Mouse (Mus musculus): ENCODE results near the gene Rap1b. TPM values are rescaled to one million over a fixed set of nuclear protein-coding genes. Genes with fewer than 3 reads are reported as not detected.

The Rap1b gene
- polyA plus RNA-seq, 1 experiment from 2014 or later: 261 TPM

DNA sequence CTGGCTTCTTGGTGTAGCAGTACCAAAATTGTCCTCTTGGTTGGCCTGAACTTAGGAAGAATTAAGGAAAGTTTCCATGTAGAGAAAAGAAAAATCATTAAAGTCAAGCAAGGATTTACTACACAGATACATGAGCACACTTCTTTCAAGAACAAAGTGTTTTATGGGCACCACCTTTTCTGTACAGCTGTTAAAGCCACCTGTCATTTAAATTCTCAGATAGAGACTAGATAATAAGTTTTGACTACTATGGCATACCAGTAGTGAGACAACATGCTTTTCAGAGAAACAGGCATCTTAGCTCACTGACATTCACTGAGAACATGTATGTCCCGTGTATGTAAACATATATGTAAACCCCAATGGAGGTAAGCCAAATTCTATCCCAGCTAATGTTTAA lies 55.8 kb downstream of the Rap1b start:
- DNase-seq (ENCODE audit: low spot score): no peak

DNA sequence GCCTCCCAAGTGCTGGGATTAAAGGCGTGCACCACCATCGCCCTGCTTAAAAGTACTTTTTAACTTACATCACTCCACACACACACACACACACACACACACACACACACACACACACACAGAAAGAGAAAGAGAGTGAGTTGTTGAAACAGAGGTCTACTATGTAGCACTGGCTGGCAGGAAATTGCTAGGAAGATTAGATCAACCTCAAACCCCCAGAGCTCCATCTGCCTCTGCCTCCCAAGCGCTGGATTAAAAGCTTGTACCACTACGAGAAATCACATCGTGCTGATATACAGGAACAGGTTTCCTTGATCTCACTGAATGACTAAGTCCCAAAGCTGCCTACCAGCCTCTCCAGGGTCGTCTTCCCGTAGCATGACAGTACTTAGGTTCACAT lies 61.2 kb downstream of the Rap1b start:
- peak; percentile 54 for DNase-seq (ENCODE audit: low spot score)

DNA sequence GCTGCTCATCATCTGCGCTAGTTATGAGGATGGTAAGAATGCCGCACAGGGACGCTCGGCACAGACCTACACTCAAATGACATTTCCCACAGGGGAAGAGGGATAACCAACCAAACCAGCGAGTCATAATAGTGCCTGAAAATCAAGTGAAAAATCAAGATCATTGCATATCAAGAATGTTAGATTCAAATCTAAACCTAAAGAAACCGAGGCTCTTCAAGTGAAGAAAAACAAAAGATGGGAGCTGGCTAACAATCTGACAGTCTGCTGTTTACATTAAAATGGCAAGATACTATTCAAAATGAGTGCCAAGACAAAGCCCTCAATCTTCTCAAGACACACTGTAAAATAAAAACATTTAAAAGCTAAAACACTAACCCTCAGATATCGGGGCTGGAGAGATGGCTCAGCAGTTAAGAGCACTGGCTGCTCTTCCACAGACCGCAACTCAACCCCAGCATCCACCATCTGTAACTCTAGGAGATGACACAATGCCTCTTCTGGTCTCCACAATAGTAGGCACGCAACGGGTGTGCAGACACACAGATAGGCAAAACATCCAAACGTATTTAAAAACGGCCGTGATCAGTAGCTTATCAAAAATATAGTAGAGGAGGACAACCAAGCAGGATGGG lies 61.9 kb downstream of the Rap1b start:
- no peak for DNase-seq (ENCODE audit: low spot score)

DNA sequence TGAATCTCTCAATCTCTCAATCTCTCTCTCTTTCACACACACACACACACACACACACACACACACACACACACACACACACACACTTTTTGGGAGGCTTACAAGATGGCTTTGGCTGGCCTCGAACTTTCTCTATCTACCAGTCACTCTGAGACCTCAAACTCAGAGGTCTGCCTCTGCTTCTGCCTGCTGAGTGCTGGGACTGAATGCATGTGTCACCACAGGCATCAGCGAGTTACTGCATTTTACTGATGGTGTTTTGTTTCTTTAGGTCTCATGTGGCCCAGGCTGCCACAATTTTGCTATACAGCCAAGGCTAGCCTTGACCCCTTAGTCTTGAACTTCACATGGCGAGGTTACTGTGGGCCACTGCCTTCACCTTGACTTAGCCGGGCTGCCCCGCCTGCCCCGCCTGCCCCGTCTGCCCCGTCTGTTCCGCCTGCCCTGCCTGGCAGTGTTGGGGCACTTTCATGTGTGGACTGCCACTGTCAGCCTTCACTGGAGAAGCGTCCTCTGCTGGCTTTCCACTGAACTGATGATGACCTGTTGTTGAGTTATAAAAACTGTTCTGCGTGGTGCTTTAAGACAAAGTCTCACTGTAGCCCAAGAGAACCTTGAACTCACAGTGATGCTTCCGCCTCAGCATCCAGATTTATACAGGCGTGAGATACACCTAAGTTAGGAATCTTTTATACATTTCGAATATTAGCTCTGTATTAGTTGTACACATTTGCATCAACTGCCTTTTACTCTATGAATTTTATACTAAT lies 63.2 kb downstream of the Rap1b start:
- no peak for DNase-seq (ENCODE audit: low spot score)

DNA sequence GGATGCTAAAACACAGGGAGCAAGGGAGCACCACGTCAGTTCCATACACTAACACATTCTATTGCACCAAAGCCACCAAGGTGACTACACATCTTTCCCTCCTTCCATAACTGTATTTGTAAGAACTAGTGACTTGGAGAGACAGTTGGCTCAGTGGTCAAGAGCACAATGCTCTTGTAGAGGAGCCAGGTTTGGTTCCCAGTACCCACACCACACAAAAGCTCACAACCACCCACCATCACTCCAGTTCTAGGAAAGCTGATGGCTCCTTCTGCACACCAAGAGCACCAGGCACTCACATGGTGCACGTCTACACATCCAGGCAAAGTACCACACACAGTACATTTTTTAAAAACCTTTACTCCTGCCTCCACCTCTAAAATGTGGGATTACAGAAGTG lies 63.8 kb downstream of the Rap1b start:
- no peak for DNase-seq (ENCODE audit: low spot score)

DNA sequence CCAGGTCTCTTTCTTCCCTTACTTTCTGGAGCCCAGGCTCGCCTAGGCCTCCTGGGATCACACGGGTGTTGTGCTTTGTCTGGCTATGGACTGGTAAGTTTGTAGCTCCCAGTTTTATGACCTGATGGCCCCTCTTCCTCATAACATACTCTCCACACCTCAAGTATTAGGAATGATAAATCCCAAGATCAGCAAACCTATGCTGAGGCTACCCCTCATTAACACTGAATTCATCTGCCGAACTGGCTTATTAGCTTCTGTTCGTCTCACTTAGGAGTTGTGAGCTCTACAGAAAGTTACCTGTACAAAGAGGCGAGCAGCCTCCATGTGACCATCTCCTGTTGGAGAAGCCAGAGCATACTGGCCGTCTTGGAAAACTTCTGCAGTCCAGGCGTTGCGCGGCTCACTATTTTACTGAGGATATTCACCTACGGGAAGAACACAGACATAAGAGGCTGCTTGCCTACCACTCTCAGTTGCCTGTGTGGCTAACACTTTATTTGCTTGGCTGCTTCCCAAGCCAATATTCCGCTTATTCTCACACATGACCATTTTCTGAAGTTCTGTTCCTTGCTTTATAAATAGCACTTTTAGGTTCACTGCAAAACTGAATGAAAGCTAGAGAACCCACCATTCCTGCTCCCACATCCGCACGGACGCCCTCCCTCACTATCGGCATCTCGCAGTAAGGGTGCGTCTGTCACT lies 64.7 kb downstream of the Rap1b start:
- DNase-seq (ENCODE audit: low spot score): no peak

DNA sequence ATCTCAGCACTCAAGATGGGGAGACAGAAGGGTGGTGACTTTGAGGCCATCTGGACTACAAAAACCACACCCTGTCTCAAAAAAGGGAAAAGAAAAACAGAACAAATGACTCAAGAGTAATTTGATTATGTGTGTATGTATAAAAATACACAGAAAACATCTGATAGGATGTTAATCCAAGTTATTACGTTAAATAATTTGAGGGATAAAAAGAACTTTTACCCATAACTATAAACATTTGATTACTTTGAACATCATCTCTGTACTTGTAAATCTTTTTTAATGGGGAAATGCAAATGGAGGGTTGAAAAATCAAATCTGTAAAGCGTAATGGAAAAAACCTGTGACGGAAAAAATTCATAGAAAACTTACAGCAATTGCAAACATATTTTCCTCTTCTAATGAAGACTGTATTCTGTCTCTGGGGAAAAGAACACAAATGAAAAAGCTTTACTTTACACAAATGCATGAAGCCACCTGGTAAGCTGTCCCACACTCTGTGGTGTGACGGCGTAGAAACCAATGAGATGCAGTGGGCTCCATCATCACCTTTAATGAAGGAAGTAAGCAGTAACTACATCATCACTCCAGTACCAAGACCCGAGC lies 65.4 kb downstream of the Rap1b start:
- DNase-seq (ENCODE audit: low spot score): no peak

DNA sequence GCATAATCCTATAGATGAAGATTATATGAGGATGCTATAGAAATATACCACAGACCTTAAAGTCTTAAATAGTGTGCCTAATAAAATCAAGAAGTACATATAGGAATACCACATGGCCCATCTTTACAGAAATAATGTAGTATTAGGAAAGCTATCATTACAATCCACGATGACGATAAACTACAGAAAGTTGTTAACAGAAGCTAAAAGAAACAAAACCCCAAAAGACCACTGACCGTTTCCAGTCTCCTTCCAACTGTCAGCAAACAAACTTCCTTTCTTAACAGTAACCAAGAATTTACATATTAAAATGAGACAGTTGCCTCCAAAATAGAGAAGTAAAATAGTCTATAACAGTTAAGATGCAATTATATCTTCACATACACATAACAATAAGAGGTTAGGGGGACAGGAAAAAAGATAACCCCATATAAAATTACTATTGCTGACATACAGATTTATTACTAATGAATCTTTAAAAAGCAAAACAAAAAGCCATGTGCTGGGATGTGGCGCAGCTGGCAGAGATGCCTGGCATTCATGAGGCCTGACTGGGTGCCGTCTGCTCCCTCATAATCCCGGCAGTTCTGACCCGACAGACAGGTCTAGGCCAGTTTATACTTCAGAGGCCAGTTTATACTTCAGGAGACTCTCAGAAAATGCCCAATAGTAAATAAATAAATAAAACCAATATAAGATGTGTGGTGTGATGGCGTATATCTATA lies 66.1 kb downstream of the Rap1b start:
- DNase-seq (ENCODE audit: low spot score): no peak

DNA sequence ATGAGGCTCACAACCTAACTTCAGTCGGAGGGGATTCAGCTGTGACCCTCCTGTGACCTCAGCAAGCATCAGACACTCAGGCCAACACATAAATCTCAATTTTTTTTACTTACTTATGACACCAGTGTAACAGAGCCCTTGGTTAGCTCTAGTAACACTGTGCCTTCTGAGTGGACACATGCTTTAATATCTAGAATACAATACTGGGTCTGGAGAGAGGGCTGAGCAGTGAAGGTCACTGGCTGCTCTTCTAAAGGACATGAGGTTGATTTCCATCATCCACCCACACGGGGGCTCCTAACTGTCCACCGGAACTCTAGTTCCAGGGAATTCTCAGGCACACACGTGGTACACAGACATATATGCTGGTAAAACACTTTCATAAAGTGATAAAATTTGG lies 66.9 kb downstream of the Rap1b start:
- DNase-seq (ENCODE audit: low spot score): no peak

DNA sequence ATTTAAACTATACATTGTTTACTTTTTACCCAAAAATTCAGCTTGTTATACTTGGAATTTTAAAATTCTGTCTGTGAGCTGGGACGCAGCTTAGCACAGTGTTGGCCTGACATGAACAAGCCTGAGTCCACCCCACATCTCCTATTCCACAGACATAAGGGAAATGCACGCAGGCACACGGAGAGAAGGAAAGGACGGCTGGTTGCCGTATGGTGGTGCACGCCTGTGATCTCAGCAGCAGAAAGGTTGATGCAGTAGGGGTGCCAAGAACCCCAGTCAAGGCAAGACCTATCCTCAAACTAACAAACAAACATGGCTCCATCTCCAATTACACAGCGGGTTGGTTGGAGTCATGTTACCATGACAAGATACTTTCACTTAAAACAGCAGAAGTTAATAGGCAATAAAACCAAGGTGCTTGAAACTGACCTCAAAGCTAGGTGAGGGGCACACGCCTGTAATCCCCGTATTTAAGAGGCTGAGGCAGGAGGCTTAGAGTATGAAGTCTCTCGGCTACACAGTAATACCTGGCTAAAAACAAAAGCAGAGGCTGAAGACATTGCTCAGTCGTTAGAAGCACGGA lies 67.4 kb downstream of the Rap1b start:
- no peak for DNase-seq (ENCODE audit: low spot score)

DNA sequence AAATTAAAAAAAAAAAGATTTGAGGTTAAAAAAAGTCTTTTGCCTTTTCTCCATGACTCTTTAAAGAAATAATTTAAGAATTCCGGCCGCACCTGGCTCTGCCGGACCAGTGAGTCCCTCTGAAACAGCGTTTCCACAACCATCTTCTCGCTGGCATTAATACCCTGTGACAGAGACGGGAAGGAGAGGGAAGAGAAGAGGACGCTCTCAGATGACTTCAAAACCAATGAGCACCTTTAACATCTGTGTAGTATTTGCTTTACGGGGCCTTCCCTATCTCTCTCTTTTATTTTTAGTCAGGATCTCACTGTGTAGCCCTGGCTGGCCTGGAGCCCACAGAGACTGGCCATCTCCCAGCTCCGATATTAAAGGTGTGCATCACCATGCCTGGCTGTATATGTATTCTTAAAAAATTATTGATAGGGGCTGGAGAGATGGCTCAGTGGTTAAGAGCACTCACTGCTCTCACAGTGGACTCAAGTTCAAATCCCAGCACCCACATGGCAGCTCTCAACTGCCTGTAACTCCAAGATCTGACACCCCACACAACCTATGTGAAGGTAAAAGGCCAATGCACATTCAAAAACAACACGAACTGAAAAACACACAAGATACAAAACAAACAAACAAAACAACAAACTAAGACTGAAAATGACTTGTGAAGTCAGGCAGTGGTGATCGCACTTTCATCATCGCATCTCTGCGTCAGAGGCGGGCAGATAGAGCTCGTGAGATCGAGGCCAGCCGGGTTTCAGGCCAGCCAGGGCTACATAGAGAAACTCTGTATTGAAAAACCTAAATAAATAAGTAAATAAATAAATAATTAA lies 68.1 kb downstream of the Rap1b start:
- DNase-seq (ENCODE audit: low spot score): no peak

DNA sequence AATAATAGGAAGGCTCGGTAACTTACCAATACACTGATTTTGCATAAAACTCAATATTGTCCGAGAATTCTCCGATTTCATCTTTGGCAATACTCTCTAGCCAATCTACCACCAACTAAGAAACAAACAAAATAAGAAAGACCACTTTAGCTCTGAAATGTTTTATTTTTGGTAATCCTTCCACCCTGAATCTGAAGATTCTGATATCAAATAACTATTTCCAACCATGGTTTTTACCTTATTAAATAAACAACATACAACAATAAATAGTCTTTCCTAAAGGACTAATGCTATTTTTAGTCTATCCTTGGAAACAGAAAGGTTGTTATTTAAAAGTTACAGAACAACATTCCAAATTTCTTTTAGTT lies 68.7 kb downstream of the Rap1b start:
- DNase-seq (ENCODE audit: low spot score): no peak

DNA sequence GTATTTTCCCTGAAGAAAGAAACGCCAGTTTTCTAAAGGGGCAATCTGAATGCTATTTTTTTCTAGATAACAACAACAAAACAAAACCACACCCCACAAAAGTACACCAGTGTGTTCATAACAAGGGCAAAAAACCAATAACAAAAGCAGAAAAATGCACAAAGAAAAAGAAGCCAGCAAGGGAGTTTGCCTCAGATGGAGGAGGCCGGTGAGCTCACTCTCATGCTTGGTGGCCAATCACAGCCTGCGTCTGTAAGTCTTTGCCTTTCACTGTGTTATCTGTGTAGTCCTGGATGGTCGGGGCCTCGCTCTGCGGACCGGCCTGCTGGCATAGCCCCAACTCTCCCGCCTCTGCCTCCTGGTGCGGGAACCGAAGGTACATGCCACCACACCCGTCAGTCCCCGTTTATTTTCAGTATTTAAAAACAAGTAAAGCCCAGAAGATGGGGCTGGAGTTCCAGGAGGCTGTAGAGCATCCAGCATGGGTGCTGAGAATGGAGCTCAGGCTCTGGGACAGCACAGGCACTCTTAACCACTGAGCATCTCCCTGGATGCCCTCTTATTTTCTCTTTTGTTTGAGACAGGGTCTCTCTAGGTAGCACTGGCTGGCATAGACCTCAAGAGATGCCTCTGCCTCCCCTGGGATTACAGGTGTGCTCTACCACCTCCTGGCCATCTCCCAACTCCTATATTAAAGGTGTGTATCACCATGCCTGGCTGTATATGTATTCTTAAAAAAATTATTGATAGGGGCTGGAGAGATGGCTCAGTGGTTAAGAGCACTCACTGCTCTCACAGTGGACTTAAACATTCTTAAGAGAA lies 69.3 kb downstream of the Rap1b start:
- DNase-seq (ENCODE audit: low spot score): no peak

DNA sequence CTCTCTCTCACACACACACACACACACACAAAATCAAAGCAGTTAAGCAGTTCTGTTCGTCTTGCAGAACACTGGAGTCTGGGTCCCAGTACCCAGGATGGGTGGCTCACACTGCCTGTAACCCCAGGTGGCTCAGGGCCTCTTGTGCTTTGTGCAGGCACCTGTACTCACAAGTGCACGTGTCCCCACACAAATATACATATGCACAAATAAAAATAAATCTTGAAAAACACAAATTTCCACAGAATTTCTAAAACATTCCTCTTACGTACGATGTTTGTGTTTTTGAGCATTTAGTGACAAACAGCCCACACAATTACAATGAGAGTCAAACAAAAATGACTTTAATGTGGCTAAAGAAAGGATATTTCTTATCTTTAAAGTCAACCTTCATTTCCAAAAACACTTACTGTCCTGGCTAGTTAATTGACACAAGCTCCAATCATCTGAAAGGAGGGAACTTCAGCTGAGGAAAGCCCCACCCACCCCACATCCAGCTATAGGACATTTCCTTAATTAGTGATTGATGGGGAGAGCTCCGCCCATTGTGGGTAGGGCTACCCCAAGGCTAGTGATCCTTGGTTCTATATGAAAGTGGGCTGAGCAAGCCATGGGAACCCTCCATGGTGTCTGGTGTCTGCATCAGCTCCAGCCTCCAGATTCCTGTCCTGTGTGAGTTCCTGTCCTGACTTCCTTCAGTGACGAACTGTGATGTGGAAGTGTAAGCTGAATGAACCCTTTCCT lies 70.3 kb downstream of the Rap1b start:
- DNase-seq (ENCODE audit: low spot score): no peak

DNA sequence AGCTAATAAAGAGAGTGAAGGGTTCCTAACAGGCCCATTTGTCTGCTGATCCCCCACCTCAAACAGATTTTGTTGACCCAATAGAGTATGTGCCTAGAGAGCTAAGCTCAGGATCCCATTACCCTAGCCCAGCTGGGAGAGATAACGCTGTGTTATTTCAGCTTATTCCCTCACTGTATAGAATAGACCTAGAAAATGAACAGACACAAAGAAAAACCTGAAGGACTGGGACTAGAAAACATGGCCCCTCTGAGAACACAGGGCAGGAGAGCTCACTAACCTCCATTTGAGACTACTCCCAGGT lies 71.1 kb downstream of the Rap1b start:
- no peak for DNase-seq (ENCODE audit: low spot score)

DNA sequence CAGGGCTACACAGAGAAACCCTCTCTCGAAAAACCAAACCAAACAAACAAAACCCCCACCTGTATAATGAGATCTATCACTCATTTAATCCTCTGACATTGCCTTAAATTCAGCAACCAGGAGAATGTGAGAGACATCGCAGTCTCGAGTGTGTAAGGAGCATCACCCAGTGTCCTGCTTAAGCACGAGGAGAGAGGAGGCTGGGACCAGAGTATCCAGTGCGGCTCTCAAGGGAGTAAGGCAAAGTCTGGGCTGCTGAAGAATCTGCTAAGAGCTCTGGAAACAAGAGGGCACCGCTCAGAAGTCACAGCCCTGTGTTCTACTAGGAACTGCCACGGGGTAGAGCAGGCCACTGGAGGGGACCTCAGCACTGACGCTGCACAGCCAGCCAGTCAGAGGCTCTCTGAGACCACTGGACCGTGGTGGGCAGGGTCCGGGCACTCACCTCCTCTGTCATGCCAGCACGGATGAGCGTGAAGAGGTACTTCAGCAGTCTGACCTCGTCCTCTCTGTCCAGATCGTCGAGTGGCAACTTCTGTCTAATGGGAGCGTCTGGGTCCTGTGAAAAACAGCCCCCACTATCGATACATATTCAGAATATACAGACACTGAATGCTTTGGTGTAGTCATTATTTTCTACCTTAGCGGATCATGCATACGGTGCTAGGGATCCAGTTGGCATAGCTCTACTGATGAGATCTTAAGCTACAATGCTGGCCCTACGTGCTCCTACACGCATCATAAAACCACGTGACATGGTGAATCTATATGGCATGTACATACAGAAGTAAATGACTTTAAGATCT lies 71.6 kb downstream of the Rap1b start:
- no peak for DNase-seq (ENCODE audit: low spot score)

DNA sequence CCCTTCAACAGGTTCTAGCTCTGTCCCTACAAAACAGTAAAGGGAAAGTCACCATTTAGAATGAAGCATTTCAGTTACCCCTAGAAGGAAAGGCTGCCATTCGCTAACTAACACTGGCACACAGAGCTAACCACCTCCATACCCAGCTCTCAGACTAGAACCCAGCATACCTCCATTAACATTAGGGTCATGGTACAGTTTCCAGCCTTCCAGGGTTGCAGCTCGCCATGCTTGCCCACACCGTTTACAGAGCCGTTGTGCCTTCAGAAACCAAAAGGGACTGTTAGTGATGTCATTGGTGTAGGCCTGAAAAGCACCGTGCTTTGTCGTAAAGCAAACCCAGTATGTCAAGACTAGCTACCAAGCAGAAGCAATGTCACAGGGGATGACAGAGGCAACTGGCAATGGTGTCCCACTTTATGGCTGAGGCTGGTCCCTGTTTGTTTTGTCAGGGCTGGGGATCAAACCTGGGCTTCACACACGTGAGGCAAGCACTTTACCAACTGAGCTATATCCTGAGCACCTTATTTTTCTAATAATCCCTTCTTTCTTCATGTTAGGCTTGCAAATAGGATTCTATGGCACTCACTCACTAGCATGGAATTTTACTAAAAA lies 72.6 kb downstream of the Rap1b start:
- DNase-seq (ENCODE audit: low spot score): no peak
